Mouse (Mus musculus) embryonic fibroblast, embryonic 13.5 days (primary cell): ENCODE data around the gene Lrrc28.
"Not testable (repeated sequence)": the region's sequence is repeated elsewhere in the genome, so short reads cannot be mapped to it uniquely, and the experiment has no call there.

Source experiments
- CTCF ChIP-seq: IDR thresholded peaks from 2 replicates; pipeline ENCODE4 v1.5.1; 2011; ENCODE audit warnings: mild to moderate bottlenecking, control low read depth, low read length, moderate library complexity, borderline replicate concordance; ENCODE audit not compliant: insufficient read depth
- POLR2A ChIP-seq: IDR thresholded peaks from 2 replicates; pipeline ENCODE4 v1.6.1; 2011; ENCODE audit warnings: low read depth, mild to moderate bottlenecking, control low read depth, low read length, moderate library complexity

DNA sequence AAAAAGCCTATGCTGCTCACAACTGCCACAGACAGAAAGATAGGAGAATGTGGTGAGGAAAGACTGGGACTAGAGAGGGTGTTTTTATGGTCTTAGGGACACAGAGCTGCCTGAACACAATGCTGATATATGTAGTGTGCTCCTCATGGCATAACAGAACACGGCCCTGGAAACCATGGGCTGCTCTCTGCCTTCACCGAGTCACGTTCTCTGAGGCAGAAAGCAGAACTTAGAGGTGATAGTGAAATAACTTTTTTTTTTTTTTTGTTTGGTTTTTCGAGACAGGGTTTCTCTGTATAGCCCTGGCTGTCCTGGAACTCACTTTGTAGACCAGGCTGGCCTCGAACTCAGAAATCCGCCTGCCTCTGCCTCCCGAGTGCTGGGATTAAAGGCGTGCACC, 121.0 kb downstream of the Lrrc28 start:
- not testable (repeated sequence) for TF ChIP-seq CTCF, POLR2A
